In the genomic region with DNA sequence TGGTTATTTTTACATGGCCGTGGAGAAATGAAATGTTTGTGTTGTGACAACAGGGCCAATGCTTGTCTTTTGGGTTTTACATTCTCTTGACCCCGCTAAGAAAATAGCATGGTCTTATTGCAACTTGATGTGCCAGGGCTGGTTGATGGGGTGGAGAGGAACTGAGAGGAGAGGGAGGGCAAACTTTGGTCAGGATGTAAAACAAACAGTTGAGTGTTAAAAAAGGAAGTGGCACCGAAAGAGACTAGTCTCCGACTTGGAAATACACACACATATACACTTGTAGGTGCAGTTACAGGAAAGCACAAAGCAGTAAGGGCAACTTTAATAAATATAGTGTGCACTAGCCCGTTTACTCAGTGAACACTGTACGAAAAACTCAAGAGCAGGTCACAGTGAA, we compare ENCODE assay signal across 8 mouse cellular contexts. TPM values are rescaled to one million over a fixed set of nuclear protein-coding genes. Genes with fewer than 3 reads are reported as not detected.
A peak's percentile ranks its signal among the peaks of the same experiment; 100 is the strongest.
DNase-seq lines count a peak whose midpoint lies in the region; ATAC-seq lines count a peak whose summit lies in the region.

No protein-coding gene starts in this region.

- peaks cover 23% of the 10 kb centered on the region for H3K4me1 ChIP-seq in forebrain, embryonic 10.5 days
- H3K4me1 ChIP-seq in forebrain, embryonic 14.5 days (ENCODE audit: control insufficient read depth, insufficient read depth, low read length): peaks cover 7% of the 10 kb centered on the region
- peaks cover 14% of the 10 kb centered on the region for H3K4me1 ChIP-seq in lung, embryonic 15.5 days

- H3K9ac ChIP-seq in forebrain, embryonic 14.5 days (ENCODE audit: low read length): no peak overlapping the region
- H3K9ac ChIP-seq in lung, embryonic 15.5 days: no peak overlapping the region

- no peak overlapping the region for H3K27ac ChIP-seq in forebrain, embryonic 10.5 days
- H3K27ac ChIP-seq in forebrain, embryonic 14.5 days (ENCODE audit: low read depth, low read length): no peak overlapping the region
- no peak overlapping the region for H3K27ac ChIP-seq in lung, embryonic 15.5 days

- intact Hi-C loops in gastrocnemius, postnatal 36 days (cut with DNase I): no loop called here

- H3K9me3 ChIP-seq in forebrain, embryonic 10.5 days: no peaks in the 10 kb centered on the region
- H3K9me3 ChIP-seq in forebrain, embryonic 14.5 days (replicated peaks; ENCODE audit: control insufficient read depth, low read length): no peaks in the 10 kb centered on the region
- H3K9me3 ChIP-seq in lung, embryonic 15.5 days: no peaks in the 10 kb centered on the region

- DNase-seq in forebrain, embryonic 10.5 days (ENCODE audit: extremely low spot score, low spot score): no peak
- DNase-seq in forebrain, embryonic 14.5 days (ENCODE audit: low spot score): no peak
- DNase-seq in lung, postnatal 4 days: no peak
- peak; percentile 27 for DNase-seq in induced T-regulatory cell, adult 2 months (ENCODE audit: low read depth)
- DNase-seq in naive thymus-derived CD4-positive, alpha-beta T cell, adult 2 months (ENCODE audit: low read depth): peak; percentile 7
- DNase-seq in embryo, embryonic 9.5 days (ENCODE audit: extremely low spot score): no peak
- no peak for DNase-seq in gastrocnemius, postnatal 36 days

- peak overlapping the region; percentile 94 for H3K4me3 ChIP-seq in forebrain, embryonic 10.5 days
- no peak overlapping the region for H3K4me3 ChIP-seq in forebrain, embryonic 14.5 days (ENCODE audit: low read depth, low read length)
- no peak overlapping the region; the same call in 1 of the 2 replicates for H3K4me3 ChIP-seq in lung, embryonic 15.5 days

- ATAC-seq in forebrain, embryonic 14.5 days: no peak
- ATAC-seq in lung, embryonic 15.5 days (ENCODE audit: borderline replicate concordance, extremely low read depth, low FRiP score, low TSS enrichment): no peak

- H3K36me3 ChIP-seq in forebrain, embryonic 10.5 days (replicated peaks): peaks cover 42% of the 10 kb centered on the region
- peaks cover 33% of the 10 kb centered on the region for H3K36me3 ChIP-seq in forebrain, embryonic 14.5 days (ENCODE audit: control insufficient read depth, insufficient read depth, low read length)
- peaks cover 31% of the 10 kb centered on the region for H3K36me3 ChIP-seq in lung, embryonic 15.5 days

- H3K27me3 ChIP-seq in forebrain, embryonic 10.5 days (ENCODE audit: poor library complexity, severe bottlenecking): no peaks in the 10 kb centered on the region
- no peaks in the 10 kb centered on the region for H3K27me3 ChIP-seq in forebrain, embryonic 14.5 days (replicated peaks; ENCODE audit: control insufficient read depth, insufficient read depth, low read length)
- H3K27me3 ChIP-seq in lung, embryonic 15.5 days: no peaks in the 10 kb centered on the region

- no peak overlapping the region; the same call in 1 of the 2 replicates for H3K4me2 ChIP-seq in forebrain, embryonic 14.5 days (ENCODE audit: low read length)
- peak overlapping the region; percentile 76; the same call in 1 of the 2 replicates for H3K4me2 ChIP-seq in lung, embryonic 15.5 days

- WGBS in forebrain, embryonic 10.5 days: 95% methylated on average over 6 of the region's 6 CpGs
- WGBS in forebrain, embryonic 14.5 days: 88% methylated on average over 6 of the region's 6 CpGs
- 65% methylated on average over 6 of the region's 6 CpGs for WGBS in lung, embryonic 15.5 days

RNA-seq across cellular contexts. Expression of a gene that starts 1.5 kb away (rescaled TPM):
- polyA plus RNA-seq in forebrain, embryonic 10.5 days (2016; fragmentation: Nextera tagmentation; extraction: Ambion mirVana): 28.5 and 30.2 TPM in 2 replicates
- polyA plus RNA-seq in forebrain, embryonic 14.5 days (2014; fragmentation: Nextera tagmentation; extraction: Ambion mirVana): 21.9 and 32.5 TPM in 2 replicates
- polyA plus RNA-seq in lung, embryonic 15.5 days (2015; fragmentation: Nextera tagmentation; extraction: Ambion mirVana): 26.6 and 29.2 TPM in 2 replicates
- total RNA-seq in gastrocnemius, postnatal 36 days (2021): 10 to 100 TPM; 22.3 to 24.8 TPM

RNA-seq across cellular contexts. Expression of a gene that starts 37.4 kb away (rescaled TPM):
- polyA plus RNA-seq in forebrain, embryonic 10.5 days (2016; fragmentation: Nextera tagmentation; extraction: Ambion mirVana): 102 and 105 TPM in 2 replicates
- polyA plus RNA-seq in forebrain, embryonic 14.5 days (2014; fragmentation: Nextera tagmentation; extraction: Ambion mirVana): 102 and 108 TPM in 2 replicates
- 57.5 and 57.9 TPM in 2 replicates for polyA plus RNA-seq in lung, embryonic 15.5 days (2015; fragmentation: Nextera tagmentation; extraction: Ambion mirVana)
- 10 to 100 TPM; 23.1 to 27.3 TPM for total RNA-seq in gastrocnemius, postnatal 36 days (2021)

RNA-seq across cellular contexts. Expression of a gene that starts 53.6 kb away (rescaled TPM):
- polyA plus RNA-seq in forebrain, embryonic 10.5 days (2016; fragmentation: Nextera tagmentation; extraction: Ambion mirVana): 15.3 and 15.6 TPM in 2 replicates
- 6.1 and 8.3 TPM in 2 replicates for polyA plus RNA-seq in forebrain, embryonic 14.5 days (2014; fragmentation: Nextera tagmentation; extraction: Ambion mirVana)
- polyA plus RNA-seq in lung, embryonic 15.5 days (2015; fragmentation: Nextera tagmentation; extraction: Ambion mirVana): 11.3 and 12.8 TPM in 2 replicates
- 10 to 100 TPM; 31.8 to 48.6 TPM for total RNA-seq in gastrocnemius, postnatal 36 days (2021)

RNA-seq across cellular contexts. Expression of a gene that starts 53.8 kb away (rescaled TPM):
- 52.2 and 60.3 TPM in 2 replicates for polyA plus RNA-seq in forebrain, embryonic 10.5 days (2016; fragmentation: Nextera tagmentation; extraction: Ambion mirVana)
- 12.2 and 15.1 TPM in 2 replicates for polyA plus RNA-seq in forebrain, embryonic 14.5 days (2014; fragmentation: Nextera tagmentation; extraction: Ambion mirVana)
- polyA plus RNA-seq in lung, embryonic 15.5 days (2015; fragmentation: Nextera tagmentation; extraction: Ambion mirVana): 35.2 and 36.0 TPM in 2 replicates
- total RNA-seq in gastrocnemius, postnatal 36 days (2021): 1 to 10 TPM in 1 of 2 experiments, under 1 TPM in 1; 0.84 to 2.7 TPM

RNA-seq across cellular contexts. Expression of a gene that starts 55.8 kb away (rescaled TPM):
- polyA plus RNA-seq in forebrain, embryonic 10.5 days (2016; fragmentation: Nextera tagmentation; extraction: Ambion mirVana): 18.2 and 19.3 TPM in 2 replicates
- 20.0 and 29.1 TPM in 2 replicates for polyA plus RNA-seq in forebrain, embryonic 14.5 days (2014; fragmentation: Nextera tagmentation; extraction: Ambion mirVana)
- polyA plus RNA-seq in lung, embryonic 15.5 days (2015; fragmentation: Nextera tagmentation; extraction: Ambion mirVana): 18.0 and 22.0 TPM in 2 replicates
- total RNA-seq in gastrocnemius, postnatal 36 days (2021): 10 to 100 TPM; 36.4 to 39.9 TPM

Comparison
In these comparisons a context has a peak if more than half of its experiments do, and no peak if none do; other contexts are left out.
1. DNase-seq: peak in induced T-regulatory cell, adult 2 months (single experiment) and naive thymus-derived CD4-positive, alpha-beta T cell, adult 2 months (single experiment); none in forebrain, embryonic 10.5 days (single experiment), forebrain, embryonic 14.5 days (single experiment), lung, postnatal 4 days (0 of 2), embryo, embryonic 9.5 days (single experiment) and gastrocnemius, postnatal 36 days (0 of 2).